Mouse (Mus musculus) spleen, adult 2 months (tissue): ENCODE data around the gene Pcnx3. TPM values are rescaled to one million over a fixed set of nuclear protein-coding genes. Genes with fewer than 3 reads are reported as not detected.

Experiments used
- DNase-seq, 2 experiments: peaks; one replicate each; pipeline versions ENCODE4 v3.0.0 to v3.0.0-alpha.2; 2012 to 2021; ENCODE audit warnings: low spot score in 2 of 2, low read depth in 1 of 2
- H3K27ac ChIP-seq: fragments of 200-500 bp; 2 replicates; pipeline ENCODE4 v1.5.1; 2012; ENCODE audit warnings: low read length, inconsistent platforms; ENCODE audit not compliant: insufficient read depth
- H3K27me3 ChIP-seq: fragments of 200-500 bp; 2 replicates; pipeline ENCODE4 v1.6.1; 2012; ENCODE audit warnings: mild to moderate bottlenecking, moderate library complexity, low read length, inconsistent platforms; ENCODE audit not compliant: control insufficient read depth, insufficient read depth
- H3K36me3 ChIP-seq: fragments of 200-500 bp; 2 replicates; pipeline ENCODE4 v1.6.1; 2012; ENCODE audit warnings: mild to moderate bottlenecking, low read length, inconsistent platforms; ENCODE audit not compliant: control insufficient read depth, insufficient read depth
- H3K4me1 ChIP-seq: fragments of 200-500 bp; 2 replicates; pipeline ENCODE4 v1.6.1; 2011; ENCODE audit warnings: inconsistent platforms; ENCODE audit not compliant: control insufficient read depth, insufficient read depth, insufficient read length
- H3K4me3 ChIP-seq: fragments of 200-500 bp; 2 replicates; pipeline ENCODE4 v1.5.1; 2011; ENCODE audit warnings: mild to moderate bottlenecking, inconsistent platforms; ENCODE audit not compliant: insufficient read depth, insufficient read length; ENCODE audit errors: extremely low read depth
- CTCF ChIP-seq: fragments of 200-500 bp; IDR thresholded peaks from 2 replicates; pipeline ENCODE4 v1.5.1; 2011; ENCODE audit warnings: mild to moderate bottlenecking, inconsistent platforms; ENCODE audit not compliant: insufficient read depth, insufficient read length, insufficient replicate concordance; ENCODE audit errors: extremely low read depth
- POLR2A ChIP-seq: fragments of 200-500 bp; IDR thresholded peaks from 2 replicates; pipeline ENCODE4 v1.6.1; 2011; ENCODE audit warnings: low read depth, low read length, inconsistent platforms
- WGBS: fragments of 180-500 bp; shearing (Covaris S2); methylation state at CpG from one replicate; pipeline ENCODE4 v1.1.7; 2018; 5-methylcytosine and 5-hydroxymethylcytosine counted together
- polyA plus RNA-seq: library from polyadenylated mRNA; depleted of rRNA; stranded (reverse); fragments of >200 nt; gene quantifications from 2 replicates; pipeline ENCODE4 v1.2.3, GENCODE M21; 2012

Pcnx3 gene
- polyA plus RNA-seq, 1 experiment, result 195 TPM

DNA sequence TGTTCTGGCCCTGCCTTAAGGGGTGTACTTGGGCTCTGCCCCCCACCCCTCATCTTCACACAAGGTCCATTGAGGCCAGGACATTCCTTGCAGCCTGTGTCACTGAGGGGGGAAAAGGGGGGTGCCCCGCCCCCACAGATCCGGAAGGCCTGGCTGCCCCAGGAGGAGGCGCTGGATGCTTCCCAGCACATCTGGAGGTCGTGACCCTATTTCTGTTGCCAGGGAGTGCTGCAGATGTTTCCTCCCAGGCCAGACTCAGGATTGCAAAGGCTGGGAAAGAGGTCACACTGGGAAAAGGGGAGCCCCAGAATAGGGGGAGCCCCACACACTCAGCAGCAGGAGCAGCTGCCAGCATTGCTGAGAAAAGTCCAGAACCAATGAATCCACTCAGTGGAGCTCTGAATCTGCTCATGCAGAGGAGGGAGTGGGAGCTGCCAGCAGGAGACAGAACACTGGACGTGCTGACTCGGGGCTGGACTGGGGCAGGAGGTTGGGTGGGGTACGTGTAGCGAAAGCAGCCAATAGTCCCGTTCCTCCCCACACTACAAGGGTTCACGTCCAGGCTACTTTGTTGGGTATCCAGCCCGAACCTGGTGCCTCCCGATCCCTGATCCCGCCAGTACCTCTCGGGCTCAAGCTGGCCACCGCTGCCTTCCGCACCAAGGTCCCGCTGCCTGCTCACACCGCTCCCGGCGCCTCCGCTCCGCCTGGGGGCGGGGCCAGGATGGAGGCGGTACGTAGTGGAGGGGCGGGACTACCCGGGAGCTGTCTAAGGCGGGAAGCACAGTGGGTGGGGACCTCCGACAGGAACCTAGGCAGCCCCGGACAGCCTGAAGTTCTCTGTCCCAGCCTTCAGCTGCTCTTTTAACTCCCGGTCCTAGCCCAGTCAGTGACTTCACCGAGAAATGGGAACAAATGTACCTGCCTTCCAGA lies 25.5 kb downstream of the Pcnx3 start, which contains the start of gene Sipa1:
Gene Sipa1, minus strand, starts transcription at position 727 of the 933 bp plus-strand sequence.
- WGBS, result under 1% methylated on average over 32 of the region's 32 CpGs

GRCm38 (mm10) chr19:5662310-5662709 lies 26.4 kb downstream of the Pcnx3 start:
- no peak for TF ChIP-seq CTCF
- TF ChIP-seq POLR2A, result peak; percentile 70
- WGBS, result 10% methylated on average over 8 of the region's 8 CpGs
- peak; percentile 75 to 84 for DNase-seq
- Histone ChIP-seq H3K27ac (peak overlapping the region; percentile 93), H3K36me3 (peaks cover 45% of the 10 kb centered on the region), H3K4me3 (peak overlapping the region; percentile 71), H3K4me1 (peaks cover 17% of the 10 kb centered on the region; the same call in 1 of the 2 replicates), H3K27me3 (no peaks in the 10 kb centered on the region)

More for the DNA sequence above, 25.5 kb downstream of the Pcnx3 start, which contains the start of gene Sipa1:
- peak; percentile 72 to 96 for DNase-seq
- peaks cover 17% of the 10 kb centered on the region; the same call in 1 of the 2 replicates for H3K4me1 ChIP-seq
- TF ChIP-seq CTCF (no peak), POLR2A (peak; percentile 90)
- H3K4me3 ChIP-seq, result peak within 1 kb of the TSS; percentile 71
- H3K27me3 ChIP-seq, result no peaks in the 10 kb centered on the region
- H3K36me3 ChIP-seq, result peaks cover 37% of the 10 kb centered on the region
- peak within 1 kb of the TSS; percentile 93 for H3K27ac ChIP-seq

GRCm38 (mm10) chr19:5660942-5661751 lies 27.6 kb downstream of the Pcnx3 start:
- no peak for TF ChIP-seq CTCF
- TF ChIP-seq POLR2A, result peak; percentile 31
- Histone ChIP-seq H3K4me1 (peaks cover 17% of the 10 kb centered on the region; the same call in 1 of the 2 replicates), H3K36me3 (peaks cover 46% of the 10 kb centered on the region), H3K4me3 (peak overlapping the region; percentile 71), H3K27me3 (no peaks in the 10 kb centered on the region), H3K27ac (peak overlapping the region; percentile 93)
- DNase-seq, result peak; percentile 39 to 82
- WGBS, result 6% methylated on average over 16 of the region's 16 CpGs

DNA sequence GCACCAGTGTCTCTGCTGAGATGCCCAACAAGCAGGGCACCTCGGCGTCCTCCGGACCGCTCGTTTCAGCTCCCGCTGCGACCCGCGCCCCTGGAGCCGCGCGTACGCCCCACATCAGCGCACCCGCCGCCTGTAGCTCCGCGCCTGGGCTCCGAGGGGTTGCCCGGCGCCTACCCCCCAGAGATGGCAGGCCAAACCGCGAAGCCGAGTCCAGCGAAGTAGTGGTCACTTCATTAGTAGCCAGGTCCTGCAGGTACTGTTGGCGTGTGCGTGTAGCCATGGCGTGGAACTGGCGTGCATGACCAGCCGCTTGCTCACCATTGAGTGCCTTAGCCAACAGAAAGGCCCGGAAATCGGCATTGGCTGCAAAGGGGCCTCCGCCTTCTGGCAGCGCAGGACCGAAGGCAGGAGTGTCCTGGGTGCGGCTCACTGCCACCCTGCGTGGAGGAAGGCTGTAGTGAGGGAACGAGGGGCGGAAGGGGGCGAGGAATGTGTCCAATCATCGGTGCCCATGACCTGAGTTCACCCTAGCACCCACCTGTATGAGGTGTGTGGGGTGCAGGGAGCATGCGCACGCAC lies 33.9 kb downstream of the Pcnx3 start:
- 97% methylated on average over 43 of the region's 43 CpGs for WGBS

GRCm38 (mm10) chr19:5653969-5654719 lies 34.6 kb downstream of the Pcnx3 start:
- Histone ChIP-seq H3K36me3 (peaks cover 79% of the 10 kb centered on the region), H3K27ac (no peak overlapping the region), H3K4me1 (peaks cover 7% of the 10 kb centered on the region; the same call in 1 of the 2 replicates), H3K4me3 (no peak overlapping the region), H3K27me3 (no peaks in the 10 kb centered on the region)
- DNase-seq, result no peak
- TF ChIP-seq POLR2A (no peak), CTCF (no peak)
- WGBS, result 95% methylated on average over 62 of the region's 62 CpGs

More for the DNA sequence above, 33.9 kb downstream of the Pcnx3 start:
- no peak overlapping the region for H3K27ac ChIP-seq
- peaks cover under 1% of the 10 kb centered on the region; the same call in 1 of the 2 replicates for H3K4me1 ChIP-seq
- no peak overlapping the region for H3K4me3 ChIP-seq
- H3K36me3 ChIP-seq, result peaks cover 85% of the 10 kb centered on the region
- DNase-seq, result no peak
- TF ChIP-seq CTCF (no peak), POLR2A (no peak)
- no peaks in the 10 kb centered on the region for H3K27me3 ChIP-seq
